In the genomic region with DNA sequence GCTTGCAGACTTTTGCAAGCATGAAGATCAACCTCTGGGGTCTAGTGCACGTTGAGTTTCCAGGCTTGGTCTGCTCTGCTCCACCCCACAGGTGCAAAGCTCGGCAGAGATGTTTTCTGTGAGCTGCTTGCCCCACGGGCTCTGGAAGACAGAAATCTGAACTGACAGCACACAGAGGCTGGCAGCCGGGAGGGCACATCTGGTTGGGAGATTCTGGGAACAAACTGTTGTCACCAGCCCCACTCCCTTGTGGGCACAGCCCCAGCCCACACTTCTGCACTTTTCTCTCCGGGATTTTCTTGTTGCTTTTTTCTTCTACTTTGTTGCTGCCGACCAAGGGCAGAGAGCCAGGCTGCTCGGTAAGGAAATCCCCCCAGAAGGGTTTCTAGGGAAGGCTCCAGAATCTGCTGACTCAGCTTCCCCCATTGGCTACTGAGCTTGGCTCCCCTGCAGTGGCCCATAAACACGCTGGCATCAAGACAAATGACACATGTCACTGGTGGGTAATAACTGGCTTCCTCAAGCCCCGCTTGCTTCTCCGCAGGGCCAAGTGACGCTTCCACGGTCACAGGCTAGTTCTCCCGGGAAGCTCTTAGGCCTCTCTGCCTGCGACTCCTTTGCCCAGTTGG, we compare ENCODE assay signal across 14 mouse cellular contexts.
A peak's percentile ranks its signal among the peaks of the same experiment; 100 is the strongest.
DNase-seq lines count a peak whose midpoint lies in the region; ATAC-seq and TF ChIP-seq lines count a peak whose summit lies in the region.
"Had no signal": no experiment of that assay in that cellular context is flagged by ENCODE, and none has a peak within 500 bp of the region (broad histone marks: within the 10 kb centered on the region; RNA-seq: fewer than 3 reads in every experiment).

No protein-coding gene starts in this region.

- 44% methylated on average over 14 of the region's 14 CpGs for WGBS in midbrain, embryonic 16.5 days
- 52% methylated on average over 14 of the region's 14 CpGs for WGBS in intestine, embryonic 16.5 days

- H3K36me3 ChIP-seq in ES-E14 (ENCODE audit: control insufficient read depth, insufficient read depth, low read length, poor library complexity, severe bottlenecking): no peaks in the 10 kb centered on the region
- H3K36me3 ChIP-seq in midbrain, embryonic 16.5 days (ENCODE audit: control insufficient read depth, insufficient read depth, low read length): no peaks in the 10 kb centered on the region
- no peaks in the 10 kb centered on the region for H3K36me3 ChIP-seq in intestine, embryonic 16.5 days (ENCODE audit: control insufficient read depth, insufficient read depth, low read length)
- H3K36me3 ChIP-seq: limb, embryonic 15.5 days; neural tube, embryonic 12.5 days had no signal

- H3K9me3 ChIP-seq in ES-E14 (ENCODE audit: control insufficient read depth, insufficient read depth, low read depth, low read length): no peaks in the 10 kb centered on the region
- no peaks in the 10 kb centered on the region for H3K9me3 ChIP-seq in midbrain, embryonic 16.5 days (replicated peaks; ENCODE audit: control insufficient read depth, low read length, poor library complexity, severe bottlenecking)
- H3K9me3 ChIP-seq in intestine, embryonic 16.5 days (ENCODE audit: control insufficient read depth, low read length): no peaks in the 10 kb centered on the region
- H3K9me3 ChIP-seq: limb, embryonic 15.5 days; neural tube, embryonic 12.5 days had no signal

- DNase-seq in left cerebral cortex, postnatal 4 days: peak; percentile 53
- DNase-seq in left cerebral cortex, adult 9 months (ENCODE audit: low spot score in 2 of 2): no peak
- no peak for DNase-seq in ES-E14 (ENCODE audit: low read depth, low spot score)
- peak; percentile 35 for DNase-seq in brain, adult 2 months (ENCODE audit: low read depth, low spot score)
- no peak for DNase-seq in natural killer cell, adult 2 months (ENCODE audit: low spot score in 2 of 2)
- DNase-seq: cerebellum, adult 9-10 months; heart, postnatal 10 days; lung, adult 18-20 months had no signal

- H3K4me3 ChIP-seq in ES-E14 (ENCODE audit: insufficient read depth in 1 of 2, low read depth in 1 of 2, low read length in 2 of 2, poor library complexity in 1 of 2, severe bottlenecking in 1 of 2): no peak overlapping the region
- H3K4me3 ChIP-seq in midbrain, embryonic 16.5 days (ENCODE audit: low read depth, low read length): no peak overlapping the region
- H3K4me3 ChIP-seq in intestine, embryonic 16.5 days (ENCODE audit: low read length): no peak overlapping the region
- H3K4me3 ChIP-seq: limb, embryonic 15.5 days; neural tube, embryonic 12.5 days had no signal

- H3K4me1 ChIP-seq in ES-E14 (ENCODE audit: control insufficient read depth in 2 of 2, insufficient read depth in 2 of 2, low read length in 2 of 2, poor library complexity in 1 of 2): peaks cover 0 to 5% of the 10 kb centered on the region in 2 experiments; a peak in 1 of 4 replicates
- H3K4me1 ChIP-seq in midbrain, embryonic 16.5 days (ENCODE audit: control insufficient read depth, insufficient read depth, low read length): peaks cover 17% of the 10 kb centered on the region
- no peaks in the 10 kb centered on the region for H3K4me1 ChIP-seq in intestine, embryonic 16.5 days (ENCODE audit: control insufficient read depth, insufficient read depth, low read length)

- peak; percentile 51; the same call in 1 of the 2 replicates for ATAC-seq in midbrain, embryonic 16.5 days
- no peak for ATAC-seq in intestine, embryonic 16.5 days
- ATAC-seq: intestine, postnatal 0 days; Patski had no signal

- intact Hi-C loops in left cerebral cortex, postnatal 4 days (cut with DNase I): no loop called here

- H3K27ac ChIP-seq in ES-E14 (ENCODE audit: insufficient read depth, low read depth, low read length, poor library complexity, severe bottlenecking): no peak overlapping the region
- no peak overlapping the region for H3K27ac ChIP-seq in midbrain, embryonic 16.5 days (ENCODE audit: low read length)
- H3K27ac ChIP-seq in intestine, embryonic 16.5 days (ENCODE audit: low read length): no peak overlapping the region
- H3K27ac ChIP-seq: limb, embryonic 15.5 days; neural tube, embryonic 12.5 days had no signal

- in situ Hi-C loops in ES-E14 (cut with MboI; ENCODE audit: low sequenced_read_pairs in 2 of 2, unreplicated experiment in 2 of 2): no loop called here

- H3K27me3 ChIP-seq in midbrain, embryonic 16.5 days (ENCODE audit: control insufficient read depth, insufficient read depth, low read depth, low read length): no peaks in the 10 kb centered on the region; the same call in 1 of the 2 replicates
- H3K27me3 ChIP-seq in intestine, embryonic 16.5 days (replicated peaks; ENCODE audit: control insufficient read depth, insufficient read depth, low read length): no peaks in the 10 kb centered on the region
- H3K27me3 ChIP-seq: neural tube, embryonic 12.5 days had no signal

- no peak overlapping the region for H3K4me2 ChIP-seq in midbrain, embryonic 16.5 days (ENCODE audit: low read length)
- H3K4me2 ChIP-seq in intestine, embryonic 16.5 days (ENCODE audit: low read depth, low read length): no peak overlapping the region
- H3K4me2 ChIP-seq: limb, embryonic 15.5 days; neural tube, embryonic 12.5 days had no signal

- H3K9ac ChIP-seq in ES-E14 (ENCODE audit: insufficient read depth, low read depth, low read length, poor library complexity, severe bottlenecking): no peak overlapping the region
- H3K9ac ChIP-seq in midbrain, embryonic 16.5 days (ENCODE audit: low read depth, low read length): no peak overlapping the region
- no peak overlapping the region for H3K9ac ChIP-seq in intestine, embryonic 16.5 days (ENCODE audit: low read depth, low read length)
- H3K9ac ChIP-seq: limb, embryonic 15.5 days; neural tube, embryonic 12.5 days had no signal

TF ChIP-seq in ES-E14, 5 proteins besides CTCF, POLR2A, EP300 and RAD21:
- TF ChIP-seq ZC3H11A (IDR thresholded peaks at IDR 0.05; ENCODE audit: borderline replicate concordance, low read depth, low read length) (no peak), MAFK (IDR thresholded peaks at IDR 0.05; ENCODE audit: insufficient read depth, low read depth, low read length) (peak; percentile 95), ZNF384 (IDR thresholded peaks at IDR 0.05; ENCODE audit: low read depth, low read length) (no peak)
TF ChIP-seq in ES-E14: peak in this region for 1.

Comparison
In these comparisons a context has a peak if more than half of its experiments do, and no peak if none do; other contexts are left out.
1. DNase-seq: peak in left cerebral cortex, postnatal 4 days (single experiment) and brain, adult 2 months (single experiment); none in left cerebral cortex, adult 9 months (0 of 2), ES-E14 (single experiment) and natural killer cell, adult 2 months (0 of 2).